In genomic region chr5:48058612-48059011, GRCm38 (mm10) we compare ENCODE assay signal across 9 mouse cellular contexts.
DNase-seq lines count a peak whose midpoint lies in the region; ATAC-seq lines count a peak whose summit lies in the region.
"Had no signal": no experiment of that assay in that cellular context is flagged by ENCODE, and none has a peak within 500 bp of the region (broad histone marks: within the 10 kb centered on the region; RNA-seq: fewer than 3 reads in every experiment).

No protein-coding gene starts in this region.

- DNase-seq in neural tube, embryonic 10.5 days (ENCODE audit: extremely low spot score, low spot score) = no peak
- no peak for DNase-seq in spleen, adult 12 weeks (ENCODE audit: low spot score)
- DNase-seq in urinary bladder, postnatal 4 days (ENCODE audit: low spot score in 2 of 2) = no peak
- DNase-seq in heart, adult 11 months = no peak
- DNase-seq: right cerebral cortex, postnatal 25 days had no signal

- H3K4me3 ChIP-seq in neural tube, embryonic 13.5 days = no peak overlapping the region
- 0 out of 2 replicates have a peak overlapping the region, but pooled peaks have one; percentile 3 for H3K4me3 ChIP-seq in forebrain, embryonic 16.5 days (replicated peaks; ENCODE audit: low read length)
- H3K4me3 ChIP-seq in limb, embryonic 13.5 days = no peak overlapping the region

- H3K27ac ChIP-seq in neural tube, embryonic 13.5 days (replicated peaks) = peak overlapping the region; percentile 24; the same call in 1 of the 2 replicates
- H3K27ac ChIP-seq in forebrain, embryonic 16.5 days (ENCODE audit: low read length) = no peak overlapping the region
- no peak overlapping the region for H3K27ac ChIP-seq in limb, embryonic 13.5 days

- 0 out of 2 replicates have a peak, but pooled peaks cover 8% of the 10 kb centered on the region for H3K4me1 ChIP-seq in neural tube, embryonic 13.5 days (replicated peaks)
- 0 out of 2 replicates have a peak, but pooled peaks cover 2% of the 10 kb centered on the region for H3K4me1 ChIP-seq in forebrain, embryonic 16.5 days (replicated peaks; ENCODE audit: control insufficient read depth, insufficient read depth, low read length)
- 0 out of 2 replicates have a peak, but pooled peaks cover 8% of the 10 kb centered on the region for H3K4me1 ChIP-seq in limb, embryonic 13.5 days

- no peak overlapping the region for H3K9ac ChIP-seq in neural tube, embryonic 13.5 days
- H3K9ac ChIP-seq in forebrain, embryonic 16.5 days (replicated peaks; ENCODE audit: low read depth, low read length) = no peak overlapping the region
- H3K9ac ChIP-seq in limb, embryonic 13.5 days = no peak overlapping the region

- peak; percentile 67; the same call in 1 of the 2 replicates for ATAC-seq in neural tube, embryonic 13.5 days (ENCODE audit: low read depth)
- ATAC-seq in forebrain, embryonic 16.5 days = peak; percentile 79
- ATAC-seq in limb, embryonic 13.5 days (ENCODE audit: low FRiP score, low read depth) = no peak
- ATAC-seq: intestine, postnatal 0 days had no signal

- 57% methylated on average over 10 of the region's 10 CpGs for WGBS in neural tube, embryonic 13.5 days
- 11% methylated on average over 10 of the region's 10 CpGs for WGBS in forebrain, embryonic 16.5 days
- 26% methylated on average over 10 of the region's 10 CpGs for WGBS in limb, embryonic 13.5 days

- peak overlapping the region; percentile 24 for H3K4me2 ChIP-seq in neural tube, embryonic 13.5 days
- peak overlapping the region; percentile 33 for H3K4me2 ChIP-seq in forebrain, embryonic 16.5 days (ENCODE audit: low read length)
- H3K4me2 ChIP-seq in limb, embryonic 13.5 days (replicated peaks) = peak overlapping the region; percentile 25; the same call in 1 of the 2 replicates

- H3K36me3 ChIP-seq in neural tube, embryonic 13.5 days = no peaks in the 10 kb centered on the region
- H3K36me3 ChIP-seq in forebrain, embryonic 16.5 days (ENCODE audit: control insufficient read depth, insufficient read depth) = no peaks in the 10 kb centered on the region
- H3K36me3 ChIP-seq in limb, embryonic 13.5 days = no peaks in the 10 kb centered on the region

- no peaks in the 10 kb centered on the region for H3K9me3 ChIP-seq in neural tube, embryonic 13.5 days
- H3K9me3 ChIP-seq in forebrain, embryonic 16.5 days (ENCODE audit: control insufficient read depth, low read length) = no peaks in the 10 kb centered on the region
- H3K9me3 ChIP-seq in limb, embryonic 13.5 days = no peaks in the 10 kb centered on the region

- H3K27me3 ChIP-seq in neural tube, embryonic 13.5 days = no peaks in the 10 kb centered on the region
- H3K27me3 ChIP-seq in forebrain, embryonic 16.5 days (replicated peaks; ENCODE audit: control insufficient read depth, insufficient read depth, low read length) = no peaks in the 10 kb centered on the region
- H3K27me3 ChIP-seq in limb, embryonic 13.5 days = no peaks in the 10 kb centered on the region
